Mouse (Mus musculus) myocyte (in vitro differentiated cells): ENCODE measurements around the gene Gsk3a. TPM values are rescaled to one million over a fixed set of nuclear protein-coding genes. Genes with fewer than 3 reads are reported as not detected.

Experiments used
- H3K27me3 ChIP-seq: one replicate; pipeline ENCODE4 v1.6.1; 2011; ENCODE audit not compliant: control insufficient read depth, insufficient read depth, insufficient read length
- H3K36me3 ChIP-seq: one replicate; pipeline ENCODE4 v1.6.1; 2011; ENCODE audit not compliant: control insufficient read depth, insufficient read depth
- H3K4me2 ChIP-seq: one replicate; pipeline ENCODE4 v1.6.1; 2011; ENCODE audit warnings: low read depth, control low read depth
- H3K4me3 ChIP-seq: one replicate; pipeline ENCODE4 v1.5.1; 2011; ENCODE audit warnings: mild to moderate bottlenecking, control low read depth, moderate library complexity
- H3K79me2 ChIP-seq: one replicate; pipeline ENCODE4 v1.6.1; 2011; ENCODE audit not compliant: control insufficient read depth, insufficient read depth
- H3ac ChIP-seq: one replicate; pipeline ENCODE4 v1.6.1; 2011; ENCODE audit not compliant: control insufficient read depth, insufficient read length
- CEBPB ChIP-seq: IDR thresholded peaks from 2 replicates; pipeline ENCODE4 v1.6.1; 2011; ENCODE audit warnings: mild to moderate bottlenecking, moderate library complexity; ENCODE audit not compliant: poor library complexity, insufficient read depth, severe bottlenecking
- E2F4 ChIP-seq: IDR thresholded peaks from one replicate; pipeline ENCODE4 v1.6.1; 2011; ENCODE audit warnings: mild to moderate bottlenecking, control low read depth, moderate library complexity; ENCODE audit not compliant: insufficient read depth
- MAX ChIP-seq: IDR thresholded peaks from one replicate; pipeline ENCODE4 v1.6.1; 2011; ENCODE audit warnings: low read depth, mild to moderate bottlenecking, control low read depth
- MYOD1 ChIP-seq, 3 experiments: IDR thresholded peaks; one replicate each; pipeline ENCODE4 v1.6.1; 2011; ENCODE audit warnings: control low read depth in 2 of 3, low read depth in 2 of 3, mild to moderate bottlenecking in 2 of 3, moderate library complexity in 1 of 3; ENCODE audit not compliant: insufficient read length in 2 of 3, control insufficient read depth in 1 of 3
- MYOG ChIP-seq, 3 experiments: IDR thresholded peaks; one replicate each; pipeline ENCODE4 v1.6.1; 2011; ENCODE audit warnings: control low read depth in 2 of 3, low read depth in 2 of 3, mild to moderate bottlenecking in 2 of 3; ENCODE audit not compliant: insufficient read length in 2 of 3, control insufficient read depth in 1 of 3, insufficient read depth in 1 of 3
- POLR2A ChIP-seq: IDR thresholded peaks from one replicate; pipeline ENCODE4 v1.6.1; 2011; ENCODE audit warnings: low read depth, mild to moderate bottlenecking, control low read depth, moderate library complexity; ENCODE audit not compliant: insufficient read length
- POLR2AphosphoS2 ChIP-seq: IDR thresholded peaks from one replicate; pipeline ENCODE4 v1.6.1; 2011; ENCODE audit warnings: low read depth, control low read depth; ENCODE audit not compliant: insufficient read length
- REST ChIP-seq: IDR thresholded peaks from one replicate; pipeline ENCODE4 v1.6.1; 2011; ENCODE audit warnings: mild to moderate bottlenecking, control low read depth, moderate library complexity; ENCODE audit not compliant: insufficient read depth, insufficient read length
- SRF ChIP-seq: IDR thresholded peaks from one replicate; pipeline ENCODE4 v1.6.1; 2011; ENCODE audit warnings: low read depth; ENCODE audit not compliant: control insufficient read depth, insufficient read length
- TCF12 ChIP-seq: IDR thresholded peaks from one replicate; pipeline ENCODE4 v1.6.1; 2011; ENCODE audit warnings: mild to moderate bottlenecking, control low read depth; ENCODE audit not compliant: poor library complexity, insufficient read depth, severe bottlenecking
- TCF3 ChIP-seq: IDR thresholded peaks from one replicate; pipeline ENCODE4 v1.6.1; 2011; ENCODE audit warnings: low read depth, control low read depth; ENCODE audit not compliant: insufficient read length
- USF1 ChIP-seq: IDR thresholded peaks from one replicate; pipeline ENCODE4 v1.6.1; 2011; ENCODE audit warnings: low read depth, mild to moderate bottlenecking, control low read depth, moderate library complexity
- polyA plus RNA-seq: library from polyadenylated mRNA; unstranded; fragments of >200 nt; fragmentation: generic; extraction: Trizol; gene quantifications from one replicate; pipeline ENCODE4 v1.2.1, GENCODE M21; 2012; ENCODE audit warnings: missing spikeins

Gene Gsk3a
- polyA plus RNA-seq, 1 experiment = 69.4 TPM

GRCm38 (mm10) chr7:25227523-25228300 lies 9.9 kb downstream of the Gsk3a start:
- no peak for TF ChIP-seq SRF
- TF ChIP-seq TCF3 = no peak
- TF ChIP-seq POLR2AphosphoS2 = peak; percentile 37
- TF ChIP-seq POLR2A = no peak
- Histone ChIP-seq H3ac (no peak overlapping the region), H3K27me3 (no peaks in the 10 kb centered on the region), H3K4me3 (no peak overlapping the region), H3K4me2 (no peak overlapping the region), H3K79me2 (peaks cover 11% of the 10 kb centered on the region), H3K36me3 (peaks cover 15% of the 10 kb centered on the region)

GRCm38 (mm10) chr7:25222275-25222967 lies 15.2 kb downstream of the Gsk3a start:
- Histone ChIP-seq H3ac (no peak overlapping the region), H3K27me3 (no peaks in the 10 kb centered on the region), H3K36me3 (peaks cover 4% of the 10 kb centered on the region), H3K4me2 (peak overlapping the region; percentile 86), H3K4me3 (peak overlapping the region; percentile 90), H3K79me2 (peaks cover 21% of the 10 kb centered on the region)
- TF ChIP-seq CEBPB (no peak), E2F4 (no peak), TCF3 (no peak), USF1 (no peak)

- Histone ChIP-seq H3K4me2 (peak within 1 kb of the TSS; percentile 100), H3K36me3 (peaks cover 1% of the 10 kb centered on the region), H3K27me3 (no peaks in the 10 kb centered on the region), H3ac (peak within 1 kb of the TSS; percentile 34), H3K79me2 (peaks cover 19% of the 10 kb centered on the region), H3K4me3 (peak within 1 kb of the TSS; percentile 90)
- TF ChIP-seq SRF = no peak
- TF ChIP-seq MYOG (IDR thresholded peaks at IDR 0.05; ENCODE audit: control insufficient read depth in 1 of 3, insufficient read depth in 1 of 3, insufficient read length in 2 of 3, low read depth in 2 of 3) = peak in 1 of 3 experiments; percentile 19
- TF ChIP-seq CEBPB = no peak
- peak; percentile 57 for TF ChIP-seq POLR2A
- TF ChIP-seq TCF3 = no peak
- peak; percentile 67 for TF ChIP-seq USF1
- no peak for TF ChIP-seq MYOD1 (IDR thresholded peaks at IDR 0.05; ENCODE audit: control insufficient read depth in 1 of 3, insufficient read length in 2 of 3, low read depth in 2 of 3)
- no peak for TF ChIP-seq TCF12
- TF ChIP-seq E2F4 = peak; percentile 64
- peak; percentile 79 for TF ChIP-seq POLR2AphosphoS2
- TF ChIP-seq REST = no peak
- no peak for TF ChIP-seq MAX
These were observed 16.4 kb downstream of the Gsk3a start, which contains the start of gene Zfp526 for GRCm38 (mm10) chr7:25221102-25221883. TSS of gene Zfp526 (plus strand) at chr7:25221425.

GRCm38 (mm10) chr7:25220457-25221101 lies 17.1 kb downstream of the Gsk3a start, which contains the start of gene Dedd2:
TSS of gene Dedd2 (minus strand) at chr7:25220615.
- H3K79me2 ChIP-seq = peaks cover 19% of the 10 kb centered on the region
- H3K27me3 ChIP-seq = no peaks in the 10 kb centered on the region
- H3K4me3 ChIP-seq = peak within 1 kb of the TSS; percentile 90
- peak within 1 kb of the TSS; percentile 34 for H3ac ChIP-seq
- H3K36me3 ChIP-seq = no peaks in the 10 kb centered on the region
- H3K4me2 ChIP-seq = peak within 1 kb of the TSS; percentile 100
- TF ChIP-seq TCF3 = no peak
- no peak for TF ChIP-seq POLR2A
- no peak for TF ChIP-seq TCF12
- no peak for TF ChIP-seq SRF
- TF ChIP-seq CEBPB = no peak
- TF ChIP-seq REST = no peak
- no peak for TF ChIP-seq MAX
- TF ChIP-seq POLR2AphosphoS2 = no peak
- no peak for TF ChIP-seq MYOG (IDR thresholded peaks at IDR 0.05; ENCODE audit: control insufficient read depth in 1 of 3, insufficient read depth in 1 of 3, insufficient read length in 2 of 3, low read depth in 2 of 3)
- TF ChIP-seq USF1 = no peak
- no peak for TF ChIP-seq MYOD1 (IDR thresholded peaks at IDR 0.05; ENCODE audit: control insufficient read depth in 1 of 3, insufficient read length in 2 of 3, low read depth in 2 of 3)
- no peak for TF ChIP-seq E2F4
